8 mouse cellular contexts compared by ENCODE assay signal in genomic region chr6:120111984-120112803, GRCm38 (mm10). TPM values are rescaled to one million over a fixed set of nuclear protein-coding genes. Genes with fewer than 3 reads are reported as not detected.
A peak's percentile ranks its signal among the peaks of the same experiment; 100 is the strongest.
DNase-seq lines count a peak whose midpoint lies in the region; ATAC-seq and TF ChIP-seq lines count a peak whose summit lies in the region.

No protein-coding gene starts in this region.

- H3K9me3 ChIP-seq in forebrain, embryonic 16.5 days (ENCODE audit: control insufficient read depth, low read length): no peaks in the 10 kb centered on the region

- 0 out of 2 replicates have a peak overlapping the region, but pooled peaks have one; percentile 37 for H3K27ac ChIP-seq in forebrain, embryonic 16.5 days (ENCODE audit: low read length)

- peak overlapping the region; percentile 23 for H3K4me3 ChIP-seq in forebrain, embryonic 16.5 days (replicated peaks; ENCODE audit: low read length)

- peaks cover 14% of the 10 kb centered on the region for H3K4me1 ChIP-seq in forebrain, embryonic 16.5 days (replicated peaks; ENCODE audit: control insufficient read depth, insufficient read depth, low read length)

- DNase-seq in ES-CJ7 (ENCODE audit: low read depth, low spot score): peak; percentile 90
- DNase-seq in brain, embryonic 14.5 days (ENCODE audit: low read depth): peak; percentile 92
- DNase-seq in layer of hippocampus, postnatal 14 days (ENCODE audit: low spot score in 2 of 2): peak; percentile 47 to 60
- peak; percentile 84 to 92 for DNase-seq in lung, postnatal 4 days
- DNase-seq in retina, postnatal 1 day: peak; percentile 91
- peak; percentile 78 for DNase-seq in thymus, postnatal 4 days

- H3K9ac ChIP-seq in forebrain, embryonic 16.5 days (replicated peaks; ENCODE audit: low read depth, low read length): peak overlapping the region; percentile 35

- ATAC-seq in forebrain, embryonic 16.5 days: peak; percentile 96
- ATAC-seq in hematopoietic stem cell, adult 5-6 weeks (replicated peaks in 1 of 2; ENCODE audit: insufficient read depth in 1 of 2, low FRiP score in 2 of 2, low TSS enrichment in 1 of 2, low read depth in 1 of 2, poor library complexity in 2 of 2, severe bottlenecking in 2 of 2): peak; percentile 96

- 8% methylated on average over 18 of the region's 22 CpGs for WGBS in forebrain, embryonic 16.5 days

- TF ChIP-seq POLR2A in brain, embryonic 14.5 days (IDR thresholded peaks at IDR 0.05; ENCODE audit: borderline replicate concordance, extremely low read depth, insufficient read depth, insufficient read length, poor library complexity, severe bottlenecking): 0 out of 2 replicates have a peak, but pooled peaks have one; percentile 14

- TF ChIP-seq CTCF in brain, embryonic 14.5 days (IDR thresholded peaks at IDR 0.05; ENCODE audit: borderline replicate concordance, extremely low read depth, insufficient read depth, insufficient read length): no peak

- H3K4me2 ChIP-seq in forebrain, embryonic 16.5 days (ENCODE audit: low read length): peak overlapping the region; percentile 51

- H3K36me3 ChIP-seq in forebrain, embryonic 16.5 days (ENCODE audit: control insufficient read depth, insufficient read depth): no peaks in the 10 kb centered on the region

- H3K27me3 ChIP-seq in forebrain, embryonic 16.5 days (replicated peaks; ENCODE audit: control insufficient read depth, insufficient read depth, low read length): no peaks in the 10 kb centered on the region

RNA-seq across cellular contexts. Expression of gene Ninj2, which starts 19.0 kb away (rescaled TPM):
- polyA plus RNA-seq in brain, embryonic 14.5 days (2012; rRNA removed): not detected in 2 replicates
- not detected in 2 replicates for polyA plus RNA-seq in forebrain, embryonic 16.5 days (2015; fragmentation: Nextera tagmentation; extraction: Ambion mirVana)
- total RNA-seq in hematopoietic stem cell, adult 5-6 weeks (2017): not detected in 2 replicates
- total RNA-seq in layer of hippocampus, postnatal 14 days (2021): under 1 TPM; 0.69 to 0.81 TPM

Comparison
In these comparisons a context has a peak if more than half of its experiments do, and no peak if none do; other contexts are left out.
1. Peak in every context shown above with its lines: DNase-seq, ATAC-seq, H3K4me3 ChIP-seq and H3K27ac ChIP-seq.